Mouse (Mus musculus): Measurements from ENCODE around the gene Fam83c.

- TF ChIP-seq CTCF (IDR thresholded peaks at IDR 0.05; ENCODE audit: low read depth) (no peak), EP300 (IDR thresholded peaks at IDR 0.05; ENCODE audit: low read depth) (no peak)
These were observed 55.6 kb downstream of the Fam83c start for GRCm38 (mm10) chr2:155779066-155779465.
